Mouse (Mus musculus) stomach, postnatal 0 days (tissue): ENCODE data around the gene Etfdh. TPM values are rescaled to one million over a fixed set of nuclear protein-coding genes. Genes with fewer than 3 reads are reported as not detected.

ENCODE experiments used
- ATAC-seq: fragments of 200-750 bp; cut with Nextera tagmentation; 2 replicates; pipeline ENCODE4 v1.8.0; 2017; ENCODE audit not compliant: low FRiP score, low TSS enrichment
- DNase-seq: peaks from one replicate; pipeline ENCODE4 v3.0.0-alpha.2; 2016; ENCODE audit warnings: low spot score
- H3K27ac ChIP-seq: fragments of 300-500 bp; sonication (generic); replicated peaks from 2 replicates; pipeline ENCODE4 v1.5.1; 2014; ENCODE audit warnings: mild to moderate bottlenecking, control low read depth
- H3K27me3 ChIP-seq: fragments of 300-500 bp; sonication (generic); 2 replicates; pipeline ENCODE4 v1.6.1; 2014; ENCODE audit warnings: low read length; ENCODE audit not compliant: control insufficient read depth, insufficient read depth
- H3K36me3 ChIP-seq: fragments of 300-500 bp; sonication (generic); 2 replicates; pipeline ENCODE4 v1.6.1; 2014; ENCODE audit warnings: low read length, mixed read lengths; ENCODE audit not compliant: control insufficient read depth, insufficient read depth
- H3K4me1 ChIP-seq: fragments of 300-500 bp; sonication (generic); replicated peaks from 2 replicates; pipeline ENCODE4 v1.6.1; 2014; ENCODE audit warnings: antibody characterized with exemption; ENCODE audit not compliant: control insufficient read depth, insufficient read depth
- H3K4me2 ChIP-seq: fragments of 300-500 bp; sonication (generic); replicated peaks from 2 replicates; pipeline ENCODE4 v1.6.1; 2014; ENCODE audit warnings: low read depth, mild to moderate bottlenecking, control low read depth, moderate library complexity
- H3K4me3 ChIP-seq: fragments of 300-500 bp; sonication (generic); 2 replicates; pipeline ENCODE4 v1.5.1; 2014; ENCODE audit warnings: low read depth, low read length, control low read depth
- H3K9ac ChIP-seq: fragments of 300-500 bp; sonication (generic); 2 replicates; pipeline ENCODE4 v1.6.1; 2014; ENCODE audit warnings: mild to moderate bottlenecking, low read length, control low read depth, mixed read lengths
- H3K9me3 ChIP-seq: fragments of 300-500 bp; sonication (generic); 2 replicates; pipeline ENCODE4 v1.6.1; 2016; ENCODE audit warnings: low read length; ENCODE audit not compliant: control insufficient read depth
- CTCF ChIP-seq: IDR thresholded peaks from 2 replicates; pipeline ENCODE4 v1.5.1; 2016; ENCODE audit warnings: antibody characterized with exemption, low read depth, mild to moderate bottlenecking, moderate library complexity
- EP300 ChIP-seq: optimal IDR thresholded peaks from 2 replicates; pipeline ENCODE3; 2016; ENCODE audit warnings: antibody characterized with exemption
- WGBS: fragments of 180-500 bp; shearing (Covaris S2); extraction: QIAGEN DNeasy Blood & Tissue Kit; methylation state at CpG from one replicate; pipeline ENCODE4 v1.1.7; 2014; 5-methylcytosine and 5-hydroxymethylcytosine counted together
- polyA plus RNA-seq: library from polyadenylated mRNA; unstranded; fragments of >200 nt; fragmentation: Nextera tagmentation; extraction: Ambion mirVana; gene quantifications from 2 replicates; pipeline ENCODE4 v1.2.1, GENCODE M21; 2015

Gene Etfdh
- polyA plus RNA-seq, 1 experiment from 2014 or later: 79.6 TPM

- H3K9ac ChIP-seq: no peak overlapping the region
- 0 out of 2 replicates have a peak, but pooled peaks cover 2% of the 10 kb centered on the region for H3K36me3 ChIP-seq
- no peak overlapping the region for H3K27ac ChIP-seq
- H3K4me3 ChIP-seq: no peak overlapping the region
- no peaks in the 10 kb centered on the region for H3K9me3 ChIP-seq
- H3K4me2 ChIP-seq: no peak overlapping the region
- TF ChIP-seq EP300: no peak
- TF ChIP-seq CTCF: no peak
- no peak for ATAC-seq
- 68% methylated on average over 2 of the region's 2 CpGs for WGBS
- no peaks in the 10 kb centered on the region for H3K27me3 ChIP-seq
- no peak for DNase-seq
- no peaks in the 10 kb centered on the region for H3K4me1 ChIP-seq
Observed at GRCm38 (mm10) chr3:79589671-79590070, 39.6 kb downstream of the Etfdh start.

DNA sequence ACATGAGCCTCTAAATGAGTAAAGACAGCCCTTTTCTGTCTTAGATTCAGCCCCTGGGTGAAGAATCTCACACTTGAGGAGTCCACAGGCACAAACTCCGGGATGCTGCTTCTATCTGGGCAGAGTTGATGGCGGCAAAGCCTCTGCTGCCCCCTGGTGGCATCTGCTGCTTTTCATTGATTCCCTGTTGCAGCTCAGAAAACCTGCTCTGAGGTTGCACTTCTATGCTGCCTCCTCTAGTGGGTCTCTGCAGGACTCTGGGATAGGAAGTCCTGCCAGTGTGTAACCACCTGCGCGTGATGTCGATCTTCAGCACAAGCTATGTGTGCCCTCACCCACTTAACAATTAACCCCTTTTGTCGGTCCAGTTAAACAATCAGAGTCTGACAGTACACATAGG is 42.5 kb downstream of the Etfdh start:
- Histone ChIP-seq H3K27ac (no peak overlapping the region), H3K36me3 (no peaks in the 10 kb centered on the region), H3K4me3 (no peak overlapping the region), H3K9ac (no peak overlapping the region), H3K27me3 (no peaks in the 10 kb centered on the region), H3K4me2 (no peak overlapping the region), H3K9me3 (no peaks in the 10 kb centered on the region), H3K4me1 (no peaks in the 10 kb centered on the region)
- ATAC-seq (peak; percentile 85), DNase-seq (peak; percentile 91)
- WGBS: 6% methylated on average over 6 of the region's 6 CpGs
- no peak for TF ChIP-seq EP300
- peak; percentile 99 for TF ChIP-seq CTCF

- ATAC-seq (no peak), DNase-seq (no peak)
- H3K4me2 ChIP-seq: no peak overlapping the region
- TF ChIP-seq EP300 (no peak), CTCF (no peak)
- H3K36me3 ChIP-seq: no peaks in the 10 kb centered on the region
- H3K27ac ChIP-seq: no peak overlapping the region
- no peaks in the 10 kb centered on the region for H3K4me1 ChIP-seq
- no peaks in the 10 kb centered on the region for H3K27me3 ChIP-seq
- H3K4me3 ChIP-seq: no peak overlapping the region
- no peaks in the 10 kb centered on the region for H3K9me3 ChIP-seq
- no peak overlapping the region for H3K9ac ChIP-seq
- 41% methylated on average over 5 of the region's 5 CpGs for WGBS
Observed at GRCm38 (mm10) chr3:79579891-79580575, 49.3 kb downstream of the Etfdh start.

DNA sequence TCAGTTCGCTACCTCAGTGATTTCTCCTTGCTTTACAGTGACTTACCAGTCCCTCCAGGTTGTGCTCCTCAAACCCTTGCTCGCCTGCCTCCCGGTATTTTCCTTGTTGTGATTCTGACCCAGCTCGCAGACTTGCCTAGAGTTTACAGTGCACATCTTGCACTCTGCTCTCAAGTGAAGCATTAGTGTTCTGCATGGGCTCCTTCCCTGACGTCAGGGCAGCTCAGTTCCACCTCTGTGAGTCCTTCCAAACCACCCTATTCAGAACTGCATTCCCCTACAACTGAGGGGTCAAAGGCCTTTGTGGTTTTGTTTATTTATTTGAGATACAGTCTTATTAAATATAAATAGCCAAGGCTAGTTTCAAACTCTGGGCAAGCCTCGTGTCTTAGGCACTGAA is 51.1 kb downstream of the Etfdh start:
- Histone ChIP-seq H3K4me2 (no peak overlapping the region), H3K27me3 (no peaks in the 10 kb centered on the region), H3K36me3 (no peaks in the 10 kb centered on the region), H3K4me1 (no peaks in the 10 kb centered on the region), H3K27ac (no peak overlapping the region), H3K9ac (no peak overlapping the region), H3K9me3 (no peaks in the 10 kb centered on the region), H3K4me3 (no peak overlapping the region)
- DNase-seq (no peak), ATAC-seq (no peak)
- WGBS: 75% methylated on average over 6 of the region's 6 CpGs
- TF ChIP-seq EP300: no peak
- no peak for TF ChIP-seq CTCF

- no peak overlapping the region for H3K27ac ChIP-seq
- no peak overlapping the region for H3K9ac ChIP-seq
- H3K27me3 ChIP-seq: no peaks in the 10 kb centered on the region
- no peaks in the 10 kb centered on the region for H3K9me3 ChIP-seq
- no peak overlapping the region for H3K4me2 ChIP-seq
- TF ChIP-seq EP300 (no peak), CTCF (no peak)
- WGBS: 88% methylated on average over 6 of the region's 6 CpGs
- H3K4me1 ChIP-seq: no peaks in the 10 kb centered on the region
- H3K36me3 ChIP-seq: no peaks in the 10 kb centered on the region
- ATAC-seq: no peak
- H3K4me3 ChIP-seq: no peak overlapping the region
- DNase-seq: no peak
Observed at GRCm38 (mm10) chr3:79577606-79578005, 51.7 kb downstream of the Etfdh start.

DNA sequence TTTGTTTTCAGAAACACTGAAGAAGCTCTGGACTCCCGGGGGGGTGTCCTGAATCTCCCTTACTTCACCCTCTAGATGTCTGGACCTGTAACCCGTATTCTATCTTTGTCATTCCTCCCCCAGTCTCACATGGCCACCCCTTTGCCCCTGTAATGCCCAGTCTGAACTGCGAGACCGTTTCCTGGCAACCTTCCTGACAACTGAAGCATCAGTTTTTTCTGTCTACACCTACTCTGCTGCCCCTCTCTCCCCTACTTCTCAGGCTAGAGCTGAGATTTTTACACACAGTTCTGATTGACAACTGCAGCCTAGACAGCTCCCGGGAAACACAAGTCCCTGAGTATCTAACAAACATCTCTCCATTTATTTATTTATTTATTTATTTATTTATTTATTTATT is 52.4 kb downstream of the Etfdh start:
- Histone ChIP-seq H3K27ac (no peak overlapping the region), H3K9me3 (no peaks in the 10 kb centered on the region), H3K9ac (no peak overlapping the region), H3K4me3 (no peak overlapping the region), H3K27me3 (no peaks in the 10 kb centered on the region), H3K4me1 (no peaks in the 10 kb centered on the region), H3K4me2 (no peak overlapping the region), H3K36me3 (no peaks in the 10 kb centered on the region)
- ATAC-seq: no peak
- 33% methylated on average over 5 of the region's 5 CpGs for WGBS
- TF ChIP-seq EP300 (no peak), CTCF (no peak)
- DNase-seq: no peak
